Mouse (Mus musculus): Measurements from ENCODE around the gene Tas2r105.

Tas2r105 gene

DNA sequence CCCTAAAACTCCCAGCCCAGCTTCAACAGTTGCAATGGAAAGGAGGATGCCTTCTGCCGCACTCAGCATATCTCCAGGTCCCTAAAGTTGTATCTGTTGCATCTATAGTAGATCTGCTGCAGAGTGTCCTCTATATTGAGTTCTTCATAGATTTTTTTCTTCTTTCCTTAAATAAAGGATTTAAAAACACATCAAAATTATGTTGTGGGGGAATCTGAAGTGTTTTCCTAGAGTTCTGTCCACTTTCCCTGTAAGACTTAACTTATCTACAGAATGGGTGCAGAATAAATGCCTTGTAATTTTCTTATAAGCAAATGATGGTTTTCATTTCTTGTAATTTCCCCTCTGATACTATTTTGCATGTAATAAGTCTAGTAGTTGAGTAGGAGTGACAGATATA lies at the start of gene Tas2r105:
Gene Tas2r105, minus strand, starts transcription at position 101 of the 400 bp plus-strand sequence.
- ATAC-seq (ENCODE audit: insufficient number of reproducible peaks, low FRiP score, low TSS enrichment) = no peak

DNA sequence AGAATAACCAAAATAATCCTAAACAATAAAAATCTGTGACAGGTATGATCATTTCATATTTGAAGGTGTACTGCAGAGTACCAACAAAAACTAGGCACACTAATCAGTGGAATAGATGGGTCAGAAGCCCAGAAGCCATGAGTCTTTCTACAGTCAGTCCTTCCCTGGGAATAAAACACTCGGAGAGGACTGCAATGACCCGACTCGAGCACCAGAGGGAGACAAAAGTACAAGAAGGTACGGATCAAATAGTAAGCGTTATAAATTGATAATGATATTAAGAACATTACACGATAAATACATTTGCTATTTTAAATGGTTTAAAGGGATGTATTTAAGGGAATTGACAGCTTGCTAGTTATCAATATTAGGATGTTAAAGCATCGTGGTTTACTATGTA lies 25.5 kb upstream of the Tas2r105 start:
- no peak for ATAC-seq (ENCODE audit: insufficient number of reproducible peaks, low FRiP score, low TSS enrichment)

DNA sequence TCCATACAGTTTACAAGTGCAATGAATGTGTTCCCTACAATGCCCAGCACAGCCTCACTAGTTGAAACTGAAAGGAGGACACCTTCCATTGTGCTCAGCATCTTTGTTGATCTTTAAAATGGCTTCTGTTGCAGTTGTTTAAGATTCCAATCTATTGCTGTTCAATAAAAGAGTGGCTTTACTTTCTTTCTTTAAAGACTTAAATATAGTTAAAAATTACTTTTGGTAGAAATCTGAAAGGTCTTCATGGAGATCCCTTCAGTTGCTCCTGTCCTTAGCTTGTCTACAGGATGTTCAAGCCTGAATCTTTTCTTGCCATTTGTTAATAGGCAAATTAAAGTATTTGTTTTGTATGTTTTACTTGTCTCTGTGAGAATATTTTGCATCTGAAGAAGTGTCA lies 2.7 kb upstream of the Tas2r105 start, which contains the start of gene Tas2r114:
Gene Tas2r114, minus strand, starts transcription at position 101 of the 400 bp plus-strand sequence.
- ATAC-seq (ENCODE audit: insufficient number of reproducible peaks, low FRiP score, low TSS enrichment) = no peak

DNA sequence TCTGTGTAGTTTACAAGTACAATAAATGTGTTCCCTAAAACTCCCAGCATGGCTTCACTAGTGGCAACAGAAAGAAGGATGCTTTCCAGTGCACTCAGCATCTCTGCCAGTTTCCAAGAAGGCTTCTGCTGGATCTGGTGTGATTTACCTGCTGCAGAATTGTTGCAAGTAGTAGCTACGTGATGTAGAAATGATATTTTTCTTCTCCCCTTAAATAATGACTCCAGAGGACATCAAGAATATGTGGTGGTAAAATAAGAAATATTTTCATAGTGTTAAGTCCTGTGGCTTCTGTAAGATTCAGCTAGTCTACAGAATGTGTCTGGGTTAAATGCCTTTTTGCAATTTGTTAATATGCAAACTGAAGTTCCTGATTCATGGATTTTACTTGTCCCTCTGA lies 1.7 kb downstream of the Tas2r105 start, which contains the start of gene Tas2r104:
Gene Tas2r104, minus strand, starts transcription at position 101 of the 400 bp plus-strand sequence.
- no peak for ATAC-seq (ENCODE audit: insufficient number of reproducible peaks, low FRiP score, low TSS enrichment)

DNA sequence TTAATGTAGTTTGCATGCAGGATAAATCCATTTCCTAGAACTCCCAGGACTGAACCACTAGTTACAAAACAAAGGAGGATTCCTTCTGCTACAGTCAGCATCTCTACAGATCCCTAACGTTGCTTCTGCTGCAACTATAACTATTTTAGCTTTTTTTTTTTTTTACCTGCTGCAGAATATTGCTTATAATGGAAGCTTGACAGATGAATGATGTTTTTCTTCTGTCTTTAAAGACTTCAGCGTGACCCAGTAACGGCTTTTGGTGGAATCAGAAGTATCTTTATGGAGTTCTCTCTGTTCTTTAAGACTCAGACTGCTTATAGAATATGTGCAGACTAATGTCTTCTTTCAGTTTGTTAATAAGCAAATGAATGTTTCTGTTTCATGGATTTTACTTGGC lies 8.5 kb downstream of the Tas2r105 start, which contains the start of gene Tas2r106:
Gene Tas2r106, minus strand, starts transcription at position 101 of the 400 bp plus-strand sequence.
- ATAC-seq (ENCODE audit: insufficient number of reproducible peaks, low FRiP score, low TSS enrichment) = no peak

DNA sequence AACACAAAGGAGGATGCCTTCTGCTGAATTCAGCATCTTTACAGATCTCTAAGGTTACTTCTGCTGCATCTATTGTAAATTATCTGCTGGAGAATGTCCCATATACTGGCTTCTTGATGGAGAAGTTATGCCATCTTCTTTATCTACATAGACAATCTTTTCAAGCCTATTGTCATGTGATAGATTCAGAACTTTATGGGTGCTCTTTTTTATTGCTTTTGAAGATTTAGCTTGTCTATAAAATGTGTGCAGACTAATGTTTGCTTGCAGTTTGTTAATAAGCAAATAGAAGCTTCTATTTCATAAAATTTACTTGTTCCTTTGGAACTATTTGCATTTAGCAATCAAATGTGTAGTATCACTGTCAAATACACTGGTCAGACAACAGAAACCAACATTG lies 27.2 kb downstream of the Tas2r105 start, which contains the start of gene Tas2r107:
Gene Tas2r107, minus strand, starts transcription at position 101 of the 400 bp plus-strand sequence.
- no peak for ATAC-seq (ENCODE audit: insufficient number of reproducible peaks, low FRiP score, low TSS enrichment)
